Mouse (Mus musculus) heart, postnatal 0 days (tissue): ENCODE results near the gene Gatd1.

ENCODE experiments used
- CTCF ChIP-seq: IDR thresholded peaks from 2 replicates; pipeline ENCODE4 v1.5.1; 2016; ENCODE audit warnings: antibody characterized with exemption, control low read depth, low read depth
- EP300 ChIP-seq: IDR thresholded peaks from 2 replicates; pipeline ENCODE4 v1.6.1; 2016; ENCODE audit warnings: antibody characterized with exemption, low read depth

GRCm38 (mm10) chr7:141460001-141460390, 46.1 kb upstream of the Gatd1 start:
- no peak for TF ChIP-seq CTCF
- no peak for TF ChIP-seq EP300
